Mouse (Mus musculus): Measurements from ENCODE around the gene Hist1h1c. TPM values are rescaled to one million over a fixed set of nuclear protein-coding genes. Genes with fewer than 3 reads are reported as not detected.
"Not testable (repeated sequence)": the region's sequence is repeated elsewhere in the genome, so short reads cannot be mapped to it uniquely, and the experiment has no call there.

Gene Hist1h1c
- total RNA-seq, 2 experiments from 2014 or later: 51.7 to 71.1 TPM

- intact Hi-C loops (cut with DNase I): no loop called here
- DNase-seq (ENCODE audit: low spot score in 2 of 2): no peak
These were observed 28.8 kb upstream of the Hist1h1c start for GRCm38 (mm10) chr13:23709714-23710373.

DNA sequence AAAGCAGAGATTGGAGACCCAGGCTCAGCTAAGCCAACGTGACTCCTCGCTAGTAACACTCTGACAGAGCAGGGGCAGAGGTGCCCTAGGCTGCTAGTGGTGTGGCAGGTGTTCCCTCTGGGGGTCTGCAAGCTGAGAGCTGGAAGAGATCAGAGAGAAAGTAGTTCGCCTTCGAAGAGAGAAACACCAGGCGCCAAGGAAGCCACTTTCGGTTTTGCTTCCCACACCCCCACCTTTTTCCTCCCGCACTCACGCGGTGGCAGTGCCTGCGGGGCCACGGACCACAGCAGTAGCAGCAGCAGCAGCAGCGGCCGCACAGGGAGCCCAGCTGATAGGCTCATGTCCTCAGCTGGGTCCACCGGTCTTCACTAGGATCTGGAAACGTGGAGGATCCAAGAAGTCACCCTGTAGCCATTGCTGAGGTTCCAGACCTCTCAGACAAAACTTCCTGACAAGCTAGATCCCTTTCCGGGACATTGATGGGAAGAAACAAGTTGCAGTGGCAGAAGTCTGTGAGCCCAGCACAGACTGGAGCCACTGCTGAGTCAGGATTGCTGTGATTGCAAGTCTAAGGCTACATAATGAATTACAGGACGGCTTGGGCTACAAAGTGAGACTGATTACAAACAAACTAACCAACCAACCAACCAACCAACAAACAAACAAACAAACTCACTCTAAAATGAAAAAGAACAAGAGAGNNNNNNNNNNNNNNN, 28.1 kb upstream of the Hist1h1c start, which contains the start of gene Hfe:
Gene Hfe, minus strand, starts transcription at position 481 of the 716 bp plus-strand sequence.
- intact Hi-C loops (cut with DNase I): no loop called here
- peak; percentile 8 to 43 for DNase-seq (ENCODE audit: low spot score in 2 of 2)

DNA sequence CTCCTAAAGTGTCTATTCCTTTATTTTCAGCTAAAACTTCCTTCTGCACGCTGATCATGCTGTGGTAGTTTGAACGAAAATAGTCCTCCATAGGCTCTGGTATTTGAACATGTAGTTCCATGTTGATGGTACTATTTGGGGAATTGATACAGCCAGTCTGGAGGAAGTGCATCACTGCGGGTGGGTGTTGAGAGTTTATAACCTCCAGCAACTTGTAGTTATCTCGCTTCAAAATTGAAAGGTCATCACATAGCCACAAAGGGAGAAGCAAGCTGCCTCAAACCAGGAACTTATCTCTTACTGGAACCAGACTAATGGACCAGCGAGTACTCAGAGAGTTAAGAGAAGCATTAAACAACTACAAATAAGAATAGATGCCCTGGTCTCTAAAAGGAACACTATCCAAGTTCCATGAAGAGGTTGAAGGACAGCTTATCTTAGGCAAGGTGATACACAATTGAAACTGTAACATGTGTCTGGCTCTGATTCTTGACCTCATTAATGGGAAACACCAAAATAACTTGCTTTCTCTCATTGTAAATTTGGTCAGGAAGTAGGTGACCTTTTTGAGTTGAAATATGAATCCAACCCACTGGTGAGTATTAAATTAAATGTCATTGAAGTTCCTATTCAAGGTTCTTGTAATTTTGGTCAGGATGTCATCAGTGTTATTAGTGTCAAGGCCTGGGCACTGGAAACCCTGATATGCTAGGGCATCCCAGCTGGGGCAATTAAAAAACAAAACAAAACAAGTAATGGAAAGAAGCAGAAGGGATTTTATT, 22.2 kb upstream of the Hist1h1c start:
- no peak for DNase-seq (ENCODE audit: low spot score in 2 of 2)
- intact Hi-C loops (cut with DNase I): no loop called here

DNA sequence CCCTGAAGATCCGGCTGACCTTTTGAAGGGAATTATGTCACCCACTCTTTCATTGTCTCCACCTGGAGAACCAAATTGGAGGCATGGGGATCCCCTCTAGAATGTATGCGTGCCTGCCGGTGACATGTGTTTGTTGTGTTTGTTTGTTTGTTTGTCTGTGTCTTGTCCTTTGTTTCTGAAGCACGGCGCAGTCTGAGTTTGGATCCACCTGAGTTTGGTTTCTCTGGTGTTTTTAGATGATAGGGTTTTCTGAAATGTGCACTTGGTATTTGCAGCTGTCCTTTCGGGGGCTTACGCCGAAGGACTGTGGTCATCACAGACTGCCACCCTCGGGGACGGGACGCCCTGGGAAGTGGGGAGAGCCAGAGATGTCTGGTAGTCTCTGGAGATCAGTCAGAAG, 21.4 kb upstream of the Hist1h1c start:
- intact Hi-C loops (cut with DNase I): no loop called here
- no peak for DNase-seq (ENCODE audit: low spot score in 2 of 2)

- intact Hi-C loops (cut with DNase I); DNase-seq (ENCODE audit: low spot score in 2 of 2): not testable (repeated sequence)
These were observed 20.9 kb upstream of the Hist1h1c start for GRCm38 (mm10) chr13:23717593-23718245.

- intact Hi-C loops (cut with DNase I): no loop called here
- no peak for DNase-seq (ENCODE audit: low spot score in 2 of 2)
These were observed 14.4 kb upstream of the Hist1h1c start for GRCm38 (mm10) chr13:23724239-23724638.

- intact Hi-C loops (cut with DNase I): no loop called here
- DNase-seq (ENCODE audit: low spot score in 2 of 2): no peak
These were observed 13.4 kb upstream of the Hist1h1c start for GRCm38 (mm10) chr13:23725213-23725612.

GRCm38 (mm10) chr13:23728472-23729191, 10.0 kb upstream of the Hist1h1c start:
- intact Hi-C loops (cut with DNase I): no loop called here
- DNase-seq (ENCODE audit: low spot score in 2 of 2): no peak

DNA sequence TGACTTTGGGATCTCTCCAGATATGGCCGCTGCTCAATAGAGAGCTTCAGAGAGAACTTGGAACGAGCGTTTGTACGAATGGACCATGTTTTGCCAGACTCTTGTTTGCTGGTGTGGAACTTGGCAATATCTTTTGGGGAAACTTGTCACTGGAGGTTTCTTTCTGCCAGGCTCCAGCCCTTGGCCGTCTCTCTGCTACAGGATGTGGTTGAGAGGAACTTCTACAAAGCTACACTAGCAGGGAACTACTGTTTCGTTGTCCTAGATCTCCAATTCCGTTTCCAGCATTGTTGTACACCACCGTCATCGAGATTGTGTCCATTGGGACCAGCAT, 9.4 kb upstream of the Hist1h1c start:
- intact Hi-C loops (cut with DNase I): no loop called here
- no peak for DNase-seq (ENCODE audit: low spot score in 2 of 2)

DNA sequence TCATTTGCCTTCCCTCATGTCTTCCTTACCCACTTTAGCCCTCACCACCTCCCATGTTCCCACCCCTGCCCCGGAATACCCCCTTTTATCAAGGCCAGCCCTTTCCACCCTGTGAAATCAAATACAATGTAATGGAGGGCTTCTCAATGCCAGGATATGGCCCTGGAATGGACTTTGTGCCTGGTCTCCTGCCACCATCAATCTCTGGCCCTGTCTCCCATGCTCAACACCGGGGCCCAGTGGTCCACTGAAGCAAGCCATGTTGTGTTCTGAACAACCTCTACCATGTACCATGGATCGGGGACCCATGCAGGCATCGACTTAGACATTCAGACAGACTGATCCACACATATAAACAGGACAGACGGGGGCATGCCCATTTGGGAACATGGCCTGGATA, 8.9 kb upstream of the Hist1h1c start:
- intact Hi-C loops (cut with DNase I): no loop called here

GRCm38 (mm10) chr13:23730479-23730878, 8.1 kb upstream of the Hist1h1c start:
- DNase-seq (ENCODE audit: low spot score in 2 of 2): no peak
- intact Hi-C loops (cut with DNase I): no loop called here

More for the DNA sequence above, 8.9 kb upstream of the Hist1h1c start:
- no peak for DNase-seq (ENCODE audit: low spot score in 2 of 2)

DNA sequence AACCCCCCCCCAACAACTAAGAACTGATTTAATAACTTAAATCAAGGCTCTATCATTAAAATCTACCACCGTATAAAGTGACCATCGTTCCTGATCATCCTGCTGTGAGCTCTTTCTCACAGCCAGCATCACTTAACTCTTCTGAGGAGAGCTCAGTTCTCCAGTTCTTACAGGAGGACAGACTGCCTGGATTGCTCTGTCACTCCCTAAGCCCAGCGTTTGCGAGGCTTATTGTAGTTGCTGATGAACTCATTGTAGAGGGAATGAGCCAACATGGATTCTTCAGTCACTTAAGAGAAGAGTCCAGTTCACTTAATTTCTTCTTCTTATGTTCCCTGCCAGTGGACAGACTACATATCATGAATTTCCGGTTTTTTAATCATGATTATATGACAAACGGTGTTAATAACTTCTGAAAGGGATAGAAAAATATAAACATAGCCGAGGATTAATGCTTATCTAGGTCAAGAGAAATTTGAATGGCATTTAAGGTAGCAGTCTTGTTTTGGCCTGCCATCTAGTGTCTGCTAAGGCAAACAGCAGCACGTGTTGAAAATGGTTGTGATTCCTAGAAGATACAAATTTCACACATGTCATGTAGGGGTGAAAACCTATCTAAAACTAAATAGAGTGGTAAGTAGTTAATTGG, 6.3 kb upstream of the Hist1h1c start:
- intact Hi-C loops (cut with DNase I): loop anchor here (1.0 kb wide), 1 partner anchor 31 kb away; no protein-coding TSS in a partner anchor
- peak; percentile 44 to 51 for DNase-seq (ENCODE audit: low spot score in 2 of 2)

DNA sequence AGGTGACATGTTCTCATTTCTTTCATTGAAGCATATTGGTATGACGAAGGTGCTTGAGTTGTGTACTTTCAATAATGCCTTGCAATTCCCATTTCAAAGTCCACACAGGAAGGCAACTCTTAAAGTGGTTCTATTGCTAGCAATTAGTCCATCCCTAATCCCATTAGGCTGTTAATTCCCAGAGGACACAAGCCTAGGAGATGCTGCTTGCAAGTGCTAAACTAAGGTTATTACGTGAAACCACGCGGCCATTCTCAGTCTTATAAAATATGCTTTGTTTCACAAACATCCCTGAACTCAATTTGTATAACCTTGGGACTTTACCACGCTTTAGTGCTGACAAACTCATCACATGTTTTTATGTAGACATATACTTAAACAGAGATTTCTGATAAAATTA, 1.5 kb upstream of the Hist1h1c start:
- intact Hi-C loops (cut with DNase I): loop anchor here (5.0 kb wide), 1 partner anchor 205 kb away; the partner anchor contains the start of genes Hist1h2af and Hist1h4h
- no peak for DNase-seq (ENCODE audit: low spot score in 2 of 2)

DNA sequence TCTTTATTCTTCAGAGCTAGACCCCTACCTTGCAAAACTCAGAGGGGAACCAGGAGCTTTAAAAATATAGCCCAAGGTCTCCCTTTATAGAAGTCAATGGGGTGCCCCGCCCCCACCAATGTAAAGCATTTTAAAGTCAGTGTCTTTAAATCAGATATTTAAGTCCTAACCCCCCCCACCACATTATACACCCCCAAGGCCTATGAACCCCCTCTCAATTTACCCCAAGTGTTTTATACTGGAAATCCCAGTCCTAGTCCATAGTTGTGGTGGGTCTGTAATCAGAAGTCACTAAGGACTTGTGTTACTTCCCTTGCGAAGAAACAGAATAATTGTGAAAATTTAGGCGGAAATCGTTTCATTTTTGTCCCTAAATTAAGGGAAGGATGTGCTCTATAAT, 567 bp upstream of the Hist1h1c start:
- DNase-seq (ENCODE audit: low spot score in 2 of 2): no peak
- intact Hi-C loops (cut with DNase I): loop anchor here (1.0 to 5.0 kb wide), 3 partner anchors 40 to 206 kb away; partner anchors contain the start of genes Hist1h2af, Hist1h4c and Hist1h4h

DNA sequence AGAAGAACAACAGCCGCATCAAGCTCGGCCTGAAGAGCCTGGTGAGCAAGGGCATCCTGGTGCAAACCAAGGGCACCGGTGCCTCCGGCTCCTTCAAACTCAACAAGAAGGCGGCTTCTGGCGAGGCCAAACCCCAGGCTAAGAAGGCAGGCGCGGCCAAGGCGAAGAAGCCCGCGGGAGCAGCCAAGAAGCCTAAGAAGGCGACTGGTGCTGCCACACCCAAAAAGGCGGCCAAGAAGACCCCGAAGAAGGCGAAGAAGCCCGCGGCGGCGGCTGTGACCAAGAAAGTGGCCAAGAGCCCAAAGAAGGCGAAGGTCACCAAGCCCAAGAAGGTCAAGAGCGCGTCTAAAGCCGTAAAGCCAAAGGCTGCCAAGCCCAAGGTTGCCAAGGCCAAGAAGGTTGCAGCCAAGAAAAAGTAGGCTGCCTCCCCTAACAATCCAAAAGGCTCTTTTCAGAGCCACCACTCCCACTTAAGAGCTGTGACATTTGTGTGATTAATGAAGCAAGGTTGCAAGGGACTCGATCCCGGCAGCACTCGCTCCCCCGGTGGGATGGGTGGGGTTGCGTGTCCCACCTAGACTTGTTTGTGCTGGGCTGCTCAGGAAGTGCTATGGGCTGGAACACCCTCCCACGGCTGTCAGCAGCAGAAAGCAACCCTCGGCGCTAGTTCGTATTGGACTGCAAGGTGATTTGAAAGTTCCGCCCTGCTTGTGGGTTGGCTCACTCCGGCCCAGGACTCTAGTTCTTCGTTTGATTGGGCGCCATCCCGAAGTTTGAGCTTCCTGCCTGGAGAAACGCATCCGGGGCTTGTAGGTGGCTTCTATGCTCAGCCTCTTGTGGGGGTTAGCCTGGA, 687 bp downstream of the Hist1h1c start:
- peak; percentile 94 to 99 for DNase-seq (ENCODE audit: low spot score in 2 of 2)
- intact Hi-C loops (cut with DNase I): loop anchor here (2.0 to 5.0 kb wide), 2 partner anchors 114 to 207 kb away; partner anchors contain the start of genes Hist1h2af and Hist1h4h

DNA sequence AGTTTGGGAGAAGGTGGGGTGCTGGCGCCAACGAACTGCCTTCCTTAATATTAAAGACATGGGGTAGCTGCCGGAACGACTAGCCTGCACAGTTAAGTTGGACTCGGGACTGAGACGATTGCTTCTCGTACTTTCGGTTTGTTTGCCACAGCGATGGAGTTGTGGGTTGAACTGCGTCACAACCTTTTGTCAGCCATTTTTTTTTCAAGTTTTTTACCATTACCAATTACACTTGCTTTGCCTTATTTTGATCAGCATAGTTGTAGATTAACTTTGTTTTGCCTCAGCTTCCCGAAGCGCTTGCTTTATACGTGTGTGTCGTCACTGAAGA, 1.3 kb downstream of the Hist1h1c start:
- DNase-seq (ENCODE audit: low spot score in 2 of 2): no peak
- intact Hi-C loops (cut with DNase I): loop anchor here (2.0 to 5.0 kb wide), 3 partner anchors 115 to 208 kb away; partner anchors contain the start of genes Hist1h2af, Hist1h4d and Hist1h4h

- intact Hi-C loops (cut with DNase I): loop anchor here (5.0 kb wide), 1 partner anchor 158 kb away; the partner anchor contains the start of gene Hist1h4d
- DNase-seq (ENCODE audit: low spot score in 2 of 2): no peak
These were observed 1.7 kb downstream of the Hist1h1c start for GRCm38 (mm10) chr13:23740256-23740840.

Measured in left cerebral cortex, postnatal 25 days (tissue).